Mouse (Mus musculus) liver, embryonic 13.5 days (tissue): ENCODE measurements at regions not wholly inside any gene's neighbourhood (a gene's known extent, or its start where the extent isn't known, plus 50 kb on each side); places are given as distances from the start of the nearest gene placed in this dataset.

Source experiments
- ATAC-seq: fragments of 200-750 bp; cut with Nextera tagmentation; 2 replicates; pipeline ENCODE4 v1.8.0; 2017; ENCODE audit warnings: low read depth, mild to moderate bottlenecking, moderate number of reproducible peaks, moderate library complexity
- DNase-seq: peaks from one replicate; pipeline ENCODE4 v3.0.0; 2022
- H3K27ac ChIP-seq: fragments of 300-500 bp; sonication (generic); 2 replicates; pipeline ENCODE4 v1.5.1; 2015; ENCODE audit warnings: moderate library complexity, mild to moderate bottlenecking, inconsistent platforms
- H3K27me3 ChIP-seq: fragments of 300-500 bp; sonication (generic); 2 replicates; pipeline ENCODE4 v1.6.1; 2015; ENCODE audit warnings: mild to moderate bottlenecking, inconsistent platforms
- H3K36me3 ChIP-seq: fragments of 300-500 bp; sonication (generic); 2 replicates; pipeline ENCODE4 v1.6.1; 2015; ENCODE audit warnings: mild to moderate bottlenecking, inconsistent platforms
- H3K4me1 ChIP-seq: fragments of 300-500 bp; sonication (generic); replicated peaks from 2 replicates; pipeline ENCODE4 v1.6.1; 2015; ENCODE audit warnings: inconsistent platforms
- H3K4me2 ChIP-seq: fragments of 300-500 bp; sonication (generic); 2 replicates; pipeline ENCODE4 v1.6.1; 2015; ENCODE audit warnings: inconsistent platforms, mild to moderate bottlenecking, moderate library complexity
- H3K4me3 ChIP-seq: fragments of 300-500 bp; sonication (generic); replicated peaks from 2 replicates; pipeline ENCODE4 v1.5.1; 2015; ENCODE audit warnings: mild to moderate bottlenecking, inconsistent platforms
- H3K9ac ChIP-seq: fragments of 300-500 bp; sonication (generic); 2 replicates; pipeline ENCODE4 v1.6.1; 2015; ENCODE audit warnings: mild to moderate bottlenecking, inconsistent platforms
- H3K9me3 ChIP-seq: fragments of 300-500 bp; sonication (generic); replicated peaks from 2 replicates; pipeline ENCODE4 v1.6.1; 2016; ENCODE audit warnings: inconsistent platforms
- WGBS: fragments of 180-500 bp; shearing (Covaris S2); methylation state at CpG from one replicate; pipeline ENCODE4 v1.1.7; 2015; ENCODE audit not compliant: insufficient replicate concordance; 5-methylcytosine and 5-hydroxymethylcytosine counted together

GRCm38 (mm10) chr16:93186554-93186953 is 360.6 kb upstream of the Runx1 start:
- WGBS, result 81% methylated on average over 4 of the region's 4 CpGs
- Histone ChIP-seq H3K4me1 (peaks cover 7% of the 10 kb centered on the region; the same call in 1 of the 2 replicates), H3K27me3 (0 out of 2 replicates have a peak, but pooled peaks cover 6% of the 10 kb centered on the region), H3K9me3 (no peaks in the 10 kb centered on the region), H3K9ac (no peak overlapping the region), H3K4me2 (no peak overlapping the region), H3K27ac (no peak overlapping the region), H3K4me3 (no peak overlapping the region), H3K36me3 (no peaks in the 10 kb centered on the region)
- no peak for ATAC-seq
- DNase-seq, result no peak

DNA sequence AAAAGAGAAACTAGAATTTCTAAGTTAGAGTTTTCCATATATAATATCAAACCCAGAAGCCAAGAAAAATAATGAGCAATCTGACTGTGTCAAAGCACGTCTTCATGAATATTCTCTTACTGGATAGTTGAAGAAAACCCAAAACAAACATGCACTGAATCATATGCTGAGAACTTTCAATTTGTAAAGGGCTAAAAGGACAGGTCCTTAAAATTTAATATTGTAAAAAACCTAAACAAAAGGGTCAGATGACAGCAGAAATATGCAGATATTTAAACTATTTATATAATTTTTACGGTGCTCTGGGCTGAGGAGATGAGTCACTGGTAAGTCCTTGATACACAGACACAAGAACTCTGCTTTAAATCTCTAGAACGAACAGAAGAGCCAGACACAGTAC is 356.7 kb upstream of the Runx1 start:
- 68% methylated on average over 3 of the region's 3 CpGs for WGBS
- no peak for ATAC-seq
- no peak overlapping the region for H3K4me3 ChIP-seq

DNA sequence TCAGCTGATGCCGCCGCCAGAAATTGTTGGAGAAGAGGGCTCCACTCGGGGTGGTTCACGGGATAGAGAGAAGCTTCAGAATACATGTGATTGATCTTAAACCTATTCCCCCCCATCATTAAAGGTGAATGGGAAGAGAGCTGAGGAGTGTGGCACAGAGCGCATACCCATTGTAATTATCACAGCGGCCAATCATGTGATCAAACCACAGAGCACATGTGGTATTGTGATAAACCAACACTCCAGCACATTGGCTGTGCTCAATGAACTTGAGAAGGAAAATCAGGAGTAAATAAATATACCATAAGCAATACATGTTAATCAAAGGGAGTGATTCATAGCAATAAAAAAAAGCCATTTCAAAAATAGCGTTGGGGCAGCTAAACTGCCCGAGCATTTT is 355.5 kb upstream of the Runx1 start:
- no peak overlapping the region for H3K27ac ChIP-seq
- H3K4me2 ChIP-seq, result no peak overlapping the region
- WGBS, result 76% methylated on average over 8 of the region's 8 CpGs

More for the DNA sequence above, 356.7 kb upstream of the Runx1 start:
- Histone ChIP-seq H3K4me2 (no peak overlapping the region), H3K9ac (no peak overlapping the region), H3K9me3 (no peaks in the 10 kb centered on the region), H3K27me3 (peaks cover 12% of the 10 kb centered on the region; the same call in 1 of the 2 replicates), H3K27ac (no peak overlapping the region), H3K36me3 (no peaks in the 10 kb centered on the region), H3K4me1 (peaks cover 14% of the 10 kb centered on the region)
- no peak for DNase-seq

DNA sequence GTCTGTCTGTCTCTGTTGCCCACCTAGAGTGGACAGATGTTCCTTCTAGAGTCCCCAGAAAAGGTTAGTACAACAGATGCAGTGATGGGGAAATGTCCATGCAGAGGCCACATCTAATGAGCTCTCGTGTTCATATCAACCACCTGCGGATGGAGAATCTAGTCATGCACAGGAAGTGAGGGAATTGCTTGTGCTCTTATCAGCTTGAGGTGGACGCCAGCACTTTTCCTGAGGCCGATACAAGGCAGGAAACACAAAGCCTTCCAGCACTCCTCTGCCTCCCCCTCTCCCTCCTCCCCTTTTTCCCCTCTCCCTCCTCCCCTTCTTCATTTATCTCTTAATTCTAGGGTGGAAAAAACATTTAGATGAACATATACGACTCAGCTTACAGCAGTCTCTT is 354.3 kb upstream of the Runx1 start:
- ATAC-seq, result no peak
- peaks cover 14% of the 10 kb centered on the region for H3K4me1 ChIP-seq
- 10% methylated on average over 5 of the region's 5 CpGs for WGBS
- H3K27ac ChIP-seq, result no peak overlapping the region
- no peaks in the 10 kb centered on the region for H3K9me3 ChIP-seq
- H3K9ac ChIP-seq, result no peak overlapping the region
- H3K27me3 ChIP-seq, result peaks cover 12% of the 10 kb centered on the region; the same call in 1 of the 2 replicates
- H3K4me2 ChIP-seq, result no peak overlapping the region
- H3K36me3 ChIP-seq, result no peaks in the 10 kb centered on the region
- no peak for DNase-seq
- H3K4me3 ChIP-seq, result no peak overlapping the region

More for the DNA sequence above, 355.5 kb upstream of the Runx1 start:
- Histone ChIP-seq H3K9me3 (no peaks in the 10 kb centered on the region), H3K27me3 (peaks cover 12% of the 10 kb centered on the region; the same call in 1 of the 2 replicates), H3K9ac (no peak overlapping the region), H3K4me1 (peaks cover 14% of the 10 kb centered on the region), H3K36me3 (no peaks in the 10 kb centered on the region), H3K4me3 (no peak overlapping the region)
- ATAC-seq, result no peak
- DNase-seq, result no peak

DNA sequence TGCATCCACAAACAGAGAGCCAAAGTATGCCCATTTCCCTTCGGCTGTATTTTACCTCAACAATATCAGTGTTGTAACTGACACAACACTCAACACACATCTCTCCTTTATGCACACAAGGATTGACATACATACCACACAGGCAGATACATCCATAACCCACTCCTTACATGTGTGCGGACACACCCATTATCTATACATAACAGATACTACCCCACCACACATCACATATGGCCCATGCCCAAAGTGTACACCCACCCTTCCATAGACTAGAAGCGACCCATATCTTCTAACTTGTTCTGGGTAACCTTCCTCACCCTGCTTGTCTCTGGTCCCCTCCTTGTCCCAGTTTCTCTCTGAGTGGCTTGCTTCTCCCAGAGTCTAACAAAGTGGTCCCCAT is 340.7 kb upstream of the Runx1 start:
- WGBS, result 55% methylated on average over 3 of the region's 3 CpGs
- DNase-seq, result no peak
- Histone ChIP-seq H3K4me2 (0 out of 2 replicates have a peak overlapping the region, but pooled peaks have one; percentile 7), H3K27ac (0 out of 2 replicates have a peak overlapping the region, but pooled peaks have one; percentile 7), H3K9me3 (no peaks in the 10 kb centered on the region), H3K36me3 (no peaks in the 10 kb centered on the region), H3K4me3 (no peak overlapping the region), H3K4me1 (peaks cover 24% of the 10 kb centered on the region), H3K9ac (no peak overlapping the region), H3K27me3 (no peaks in the 10 kb centered on the region; the same call in 1 of the 2 replicates)
- ATAC-seq, result peak; percentile 97

- H3K9ac ChIP-seq, result no peak overlapping the region
- WGBS, result 75% methylated on average over 8 of the region's 8 CpGs
- H3K4me3 ChIP-seq, result no peak overlapping the region
- H3K4me2 ChIP-seq, result no peak overlapping the region
- peaks cover 14% of the 10 kb centered on the region for H3K4me1 ChIP-seq
- DNase-seq (no peak), ATAC-seq (0 out of 2 replicates have a peak, but pooled peaks have one; percentile 53)
- H3K9me3 ChIP-seq, result no peaks in the 10 kb centered on the region
- no peak overlapping the region for H3K27ac ChIP-seq
- H3K27me3 ChIP-seq, result peaks cover 3% of the 10 kb centered on the region; the same call in 1 of the 2 replicates
- H3K36me3 ChIP-seq, result no peaks in the 10 kb centered on the region
These were observed 332.7 kb upstream of the Runx1 start for GRCm38 (mm10) chr16:93158526-93159226.

DNA sequence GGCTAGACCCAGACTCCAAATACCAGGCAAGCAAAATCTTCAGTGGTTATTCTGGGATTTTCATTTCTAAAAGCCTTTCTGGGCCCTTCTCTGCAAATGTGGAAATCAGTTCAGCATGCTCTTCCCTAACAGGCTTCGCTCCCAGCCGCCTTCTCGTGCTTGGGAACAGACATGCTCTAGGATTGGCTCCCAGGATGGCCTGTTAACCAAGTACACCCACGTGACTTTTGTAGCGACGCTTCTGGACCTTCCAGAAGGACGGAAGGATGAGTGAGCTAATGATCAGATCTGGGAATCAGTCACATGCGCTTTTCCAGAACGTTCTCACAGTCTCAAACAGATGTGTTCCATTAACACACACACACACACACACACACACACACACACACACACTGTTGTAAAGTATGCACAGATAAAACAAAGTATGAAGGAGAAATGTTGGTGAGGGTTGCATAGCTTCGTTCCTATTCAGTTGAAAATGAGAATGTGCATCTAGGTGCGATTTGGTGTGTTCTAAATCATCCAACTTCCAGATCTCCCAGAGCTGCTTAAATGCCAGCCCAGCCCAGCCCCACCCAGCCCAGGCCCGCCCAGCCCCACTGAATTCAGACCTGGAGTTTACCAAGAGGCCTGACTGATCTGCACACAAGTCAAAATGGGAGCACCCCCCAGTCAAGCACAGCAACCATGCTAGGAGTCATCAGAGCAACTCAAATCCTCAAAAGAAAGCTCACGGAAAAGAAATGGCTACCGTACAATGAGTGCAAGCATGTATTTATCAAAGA is 327.8 kb upstream of the Runx1 start:
- H3K4me1 ChIP-seq, result peaks cover 38% of the 10 kb centered on the region
- H3K27ac ChIP-seq, result peak overlapping the region; percentile 53; the same call in 1 of the 2 replicates
- 74% methylated on average over 14 of the region's 14 CpGs for WGBS
- H3K4me2 ChIP-seq, result peak overlapping the region; percentile 32; the same call in 1 of the 2 replicates
- H3K9me3 ChIP-seq, result no peaks in the 10 kb centered on the region
- H3K36me3 ChIP-seq, result no peaks in the 10 kb centered on the region
- no peak overlapping the region for H3K9ac ChIP-seq
- 0 out of 2 replicates have a peak, but pooled peaks cover 4% of the 10 kb centered on the region for H3K27me3 ChIP-seq
- no peak for DNase-seq
- ATAC-seq, result peak; percentile 66
- H3K4me3 ChIP-seq, result no peak overlapping the region

DNA sequence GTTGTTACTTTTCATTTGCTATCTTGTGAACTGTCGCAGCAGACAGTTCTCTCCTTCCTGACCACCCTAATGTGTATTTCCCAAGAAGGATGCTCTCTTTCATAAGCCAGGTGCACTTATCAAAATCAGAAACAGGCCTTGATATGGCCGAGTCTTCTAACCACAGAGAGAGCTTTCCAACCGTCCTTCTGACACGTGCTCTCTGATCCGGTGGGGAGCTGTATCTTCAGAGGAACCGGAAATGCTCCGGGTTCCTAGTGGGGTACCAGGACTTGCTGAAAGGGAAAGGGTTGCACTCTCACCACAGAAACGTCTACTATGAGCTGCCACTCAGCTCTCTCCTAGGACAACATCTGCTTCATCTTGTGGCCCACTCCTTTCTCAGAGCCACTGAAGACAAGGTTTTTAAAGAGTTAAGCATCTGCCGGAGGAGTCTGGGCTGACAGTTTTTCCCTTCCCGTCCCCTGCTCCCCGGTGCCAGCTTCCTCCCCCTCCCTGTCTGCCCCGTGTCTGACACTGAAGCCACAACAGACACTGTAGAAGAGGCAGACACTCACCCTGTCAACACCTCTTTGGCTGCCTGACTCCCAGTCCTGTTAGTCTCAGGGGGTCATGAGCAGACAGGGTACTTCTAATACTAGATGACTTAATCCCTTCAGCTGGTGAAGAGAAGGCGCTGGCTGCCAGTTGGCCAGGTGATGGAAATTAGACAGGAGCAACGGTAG is 327.0 kb upstream of the Runx1 start:
- H3K27ac ChIP-seq, result peak overlapping the region; percentile 53
- peak overlapping the region; percentile 32 for H3K4me2 ChIP-seq
- DNase-seq, result no peak
- 0 out of 2 replicates have a peak, but pooled peaks cover 4% of the 10 kb centered on the region for H3K27me3 ChIP-seq
- 11% methylated on average over 14 of the region's 14 CpGs for WGBS
- no peak overlapping the region for H3K4me3 ChIP-seq
- H3K9me3 ChIP-seq, result no peaks in the 10 kb centered on the region
- peak; percentile 35; the same call in 1 of the 2 replicates for ATAC-seq
- H3K4me1 ChIP-seq, result peaks cover 46% of the 10 kb centered on the region
- peak overlapping the region; percentile 47; the same call in 1 of the 2 replicates for H3K9ac ChIP-seq
- H3K36me3 ChIP-seq, result no peaks in the 10 kb centered on the region

- 92% methylated on average over 1 of the region's 1 CpGs for WGBS
- no peak overlapping the region for H3K27ac ChIP-seq
- no peaks in the 10 kb centered on the region for H3K36me3 ChIP-seq
- H3K9me3 ChIP-seq, result no peaks in the 10 kb centered on the region
- no peak overlapping the region for H3K4me3 ChIP-seq
- 0 out of 2 replicates have a peak, but pooled peaks cover 4% of the 10 kb centered on the region for H3K27me3 ChIP-seq
- ATAC-seq (no peak), DNase-seq (no peak)
- no peak overlapping the region for H3K4me2 ChIP-seq
- H3K4me1 ChIP-seq, result peaks cover 53% of the 10 kb centered on the region
- H3K9ac ChIP-seq, result no peak overlapping the region
These were observed 326.1 kb upstream of the Runx1 start for GRCm38 (mm10) chr16:93152057-93152456.

DNA sequence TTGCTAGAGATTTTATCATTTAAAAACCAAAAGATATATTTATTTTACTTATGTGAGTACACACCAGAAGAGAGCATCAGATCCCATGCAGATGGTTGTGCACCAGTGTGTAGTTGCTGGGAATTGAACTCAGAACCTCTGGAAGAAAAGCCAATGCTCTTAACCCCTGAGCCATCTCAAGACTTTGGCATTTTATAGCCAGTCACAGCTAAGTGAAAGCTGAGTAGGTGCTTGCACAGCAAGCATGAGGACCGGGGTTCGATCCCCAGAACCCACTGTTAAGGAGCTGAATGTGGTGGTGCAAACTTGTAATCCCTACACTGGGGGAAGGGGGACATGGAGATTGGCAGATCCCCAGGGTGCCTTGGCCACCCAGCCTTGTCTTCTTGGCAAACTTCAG is 325.7 kb upstream of the Runx1 start:
- Histone ChIP-seq H3K27me3 (0 out of 2 replicates have a peak, but pooled peaks cover 4% of the 10 kb centered on the region), H3K4me1 (peaks cover 57% of the 10 kb centered on the region), H3K9me3 (no peaks in the 10 kb centered on the region), H3K4me2 (no peak overlapping the region), H3K36me3 (no peaks in the 10 kb centered on the region), H3K27ac (no peak overlapping the region), H3K4me3 (no peak overlapping the region), H3K9ac (no peak overlapping the region)
- WGBS, result 78% methylated on average over 2 of the region's 2 CpGs
- ATAC-seq (no peak), DNase-seq (no peak)

DNA sequence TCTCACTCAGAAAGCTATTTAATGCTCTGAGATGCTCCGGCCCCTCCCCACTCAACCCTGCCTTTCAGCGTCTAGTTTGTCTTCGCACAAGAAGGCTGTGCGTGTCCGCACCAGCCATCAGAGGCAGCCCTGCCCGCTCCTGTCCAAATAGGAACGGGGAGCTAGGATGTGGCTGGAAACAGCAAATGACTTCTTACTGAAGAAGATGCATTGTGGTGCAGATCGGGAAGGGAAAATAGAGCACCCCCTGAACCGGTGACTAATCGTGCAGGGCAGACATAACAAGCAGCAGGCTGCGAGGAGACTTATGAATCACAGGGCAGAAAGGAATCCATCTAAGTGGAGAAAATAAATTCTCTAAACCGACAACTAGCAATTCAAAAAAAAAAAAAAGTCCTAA is 324.5 kb upstream of the Runx1 start:
- no peaks in the 10 kb centered on the region for H3K36me3 ChIP-seq
- 0 out of 2 replicates have a peak, but pooled peaks cover 4% of the 10 kb centered on the region for H3K27me3 ChIP-seq
- 76% methylated on average over 12 of the region's 12 CpGs for WGBS
- ATAC-seq, result no peak
- no peak overlapping the region for H3K9ac ChIP-seq
- peaks cover 68% of the 10 kb centered on the region for H3K4me1 ChIP-seq
- DNase-seq, result no peak
- H3K27ac ChIP-seq, result no peak overlapping the region
- no peaks in the 10 kb centered on the region for H3K9me3 ChIP-seq
- no peak overlapping the region for H3K4me3 ChIP-seq
- H3K4me2 ChIP-seq, result no peak overlapping the region
